Mouse (Mus musculus) E14TG2a.4 (cell line): Measurements from ENCODE around the gene Casp8ap2.

Source experiments
- CTCF ChIP-seq: conservative IDR thresholded peaks from 2 replicates; pipeline ENCODE4 v1.5.1; 2014; ENCODE audit warnings: low read length
- NANOG ChIP-seq: IDR thresholded peaks from 2 replicates; pipeline ENCODE4 v1.6.1; 2014; ENCODE audit warnings: borderline replicate concordance, low read length, mixed read lengths

- TF ChIP-seq CTCF (no peak), NANOG (no peak)
Observed at GRCm38 (mm10) chr4:32588237-32588636, 27.0 kb upstream of the Casp8ap2 start.
